Comparison of ENCODE assay signal across 9 mouse cellular contexts in genomic region chr4:55477933-55478332, GRCm38 (mm10). TPM values are rescaled to one million over a fixed set of nuclear protein-coding genes. Genes with fewer than 3 reads are reported as not detected.
DNase-seq lines count a peak whose midpoint lies in the region; ATAC-seq and TF ChIP-seq lines count a peak whose summit lies in the region.
"Had no signal": no experiment of that assay in that cellular context is flagged by ENCODE, and none has a peak within 500 bp of the region (broad histone marks: within the 10 kb centered on the region; RNA-seq: fewer than 3 reads in every experiment).

No protein-coding gene starts in this region.

- 35% methylated on average over 4 of the region's 4 CpGs for WGBS in hindbrain, embryonic 12.5 days
- WGBS in limb, embryonic 11.5 days = 24% methylated on average over 4 of the region's 4 CpGs

- 0 out of 2 replicates have a peak, but pooled peaks have one; percentile 14 for ATAC-seq in hindbrain, embryonic 12.5 days (ENCODE audit: low FRiP score)
- no peak for ATAC-seq in limb, embryonic 11.5 days (ENCODE audit: insufficient number of reproducible peaks, low FRiP score, low TSS enrichment, low read depth)

- no peaks in the 10 kb centered on the region for H3K36me3 ChIP-seq in hindbrain, embryonic 12.5 days
- H3K36me3 ChIP-seq in limb, embryonic 11.5 days (ENCODE audit: control insufficient read depth, insufficient read depth, low read length) = no peaks in the 10 kb centered on the region
- H3K36me3 ChIP-seq: limb, embryonic 13.5 days had no signal

- intact Hi-C loops in left cerebral cortex, adult 2 months (cut with DNase I) = no loop called here

- no peak overlapping the region for H3K27ac ChIP-seq in left cerebral cortex, adult 2 months
- no peak overlapping the region for H3K27ac ChIP-seq in hindbrain, embryonic 12.5 days
- H3K27ac ChIP-seq in limb, embryonic 11.5 days (replicated peaks; ENCODE audit: low read depth, low read length) = no peak overlapping the region
- H3K27ac ChIP-seq: limb, embryonic 13.5 days had no signal

- H3K4me1 ChIP-seq in hindbrain, embryonic 12.5 days = peaks cover 11% of the 10 kb centered on the region
- no peaks in the 10 kb centered on the region for H3K4me1 ChIP-seq in limb, embryonic 11.5 days (ENCODE audit: control insufficient read depth, insufficient read depth, low read length)

- no peak overlapping the region for H3K4me2 ChIP-seq in hindbrain, embryonic 12.5 days (replicated peaks)
- H3K4me2 ChIP-seq in limb, embryonic 11.5 days (ENCODE audit: low read depth, severe bottlenecking) = no peak overlapping the region
- H3K4me2 ChIP-seq: limb, embryonic 13.5 days had no signal

- peak; percentile 42 for TF ChIP-seq CTCF in left cerebral cortex, adult 2 months (IDR thresholded peaks at IDR 0.05)

- H3K4me3 ChIP-seq in left cerebral cortex, adult 2 months = no peak overlapping the region
- H3K4me3 ChIP-seq in hindbrain, embryonic 12.5 days = no peak overlapping the region
- H3K4me3 ChIP-seq in limb, embryonic 11.5 days (ENCODE audit: low read depth, low read length) = no peak overlapping the region
- H3K4me3 ChIP-seq: limb, embryonic 13.5 days had no signal

- peak; percentile 15 to 28 for DNase-seq in left cerebral cortex, adult 2 months (ENCODE audit: extremely low spot score in 1 of 2, low spot score in 2 of 2)
- no peak for DNase-seq in left cerebral cortex, adult 8-10 months (ENCODE audit: low spot score in 2 of 2)
- peak; percentile 77 for DNase-seq in NIH3T3 (ENCODE audit: low read depth)
- DNase-seq in cerebellum, adult 9-11 months = peak; percentile 25
- peak; percentile 55 for DNase-seq in limb, embryonic 11.5 days (ENCODE audit: low spot score)
- DNase-seq in right cerebral cortex, postnatal 25 days = peak; percentile 21
- no peak for DNase-seq in spleen, postnatal 4 days (ENCODE audit: low spot score in 2 of 2)

- H3K9ac ChIP-seq in hindbrain, embryonic 12.5 days = no peak overlapping the region
- no peak overlapping the region for H3K9ac ChIP-seq in limb, embryonic 11.5 days (ENCODE audit: low read length)
- H3K9ac ChIP-seq: limb, embryonic 13.5 days had no signal

- H3K27me3 ChIP-seq in hindbrain, embryonic 12.5 days = no peaks in the 10 kb centered on the region
- no peaks in the 10 kb centered on the region for H3K27me3 ChIP-seq in limb, embryonic 11.5 days (ENCODE audit: control insufficient read depth, insufficient read depth, low read length)
- H3K27me3 ChIP-seq: limb, embryonic 13.5 days had no signal

- H3K9me3 ChIP-seq in hindbrain, embryonic 12.5 days (replicated peaks) = no peaks in the 10 kb centered on the region
- H3K9me3 ChIP-seq in limb, embryonic 11.5 days (ENCODE audit: control insufficient read depth, low read length) = no peaks in the 10 kb centered on the region
- H3K9me3 ChIP-seq: limb, embryonic 13.5 days had no signal

RNA-seq across cellular contexts. Expression of gene Klf4, which starts 54.3 kb away (rescaled TPM):
- total RNA-seq in left cerebral cortex, adult 2 months (2021) = 10 to 100 TPM in 1 of 2 experiments, 1 to 10 TPM in 1; 7.7 to 14.3 TPM
- 1 to 10 TPM; 4.5 to 7.9 (median 5.7) TPM for total RNA-seq in left cerebral cortex, adult 8-10 months (2022)
- 4.8 and 5.9 TPM in 2 replicates for polyA plus RNA-seq in hindbrain, embryonic 12.5 days (2016; fragmentation: Nextera tagmentation; extraction: Ambion mirVana)
- polyA plus RNA-seq in limb, embryonic 11.5 days (2014; fragmentation: Nextera tagmentation; extraction: Ambion mirVana) = 1.4 and 1.6 TPM in 2 replicates

Comparison
In these comparisons a context has a peak if more than half of its experiments do, and no peak if none do; other contexts are left out.
1. DNase-seq: peak in left cerebral cortex, adult 2 months (2 of 2), NIH3T3 (single experiment), cerebellum, adult 9-11 months (single experiment), limb, embryonic 11.5 days (single experiment) and right cerebral cortex, postnatal 25 days (single experiment); none in left cerebral cortex, adult 8-10 months (0 of 2) and spleen, postnatal 4 days (0 of 2).